Mouse (Mus musculus) spleen, postnatal 14 days (tissue): ENCODE results near the gene Nnmt.

Source experiments
- DNase-seq, 2 experiments: peaks; one replicate each; pipeline ENCODE4 v3.0.0; 2021 to 2022; ENCODE audit warnings: low spot score in 2 of 2

Nnmt gene

DNA sequence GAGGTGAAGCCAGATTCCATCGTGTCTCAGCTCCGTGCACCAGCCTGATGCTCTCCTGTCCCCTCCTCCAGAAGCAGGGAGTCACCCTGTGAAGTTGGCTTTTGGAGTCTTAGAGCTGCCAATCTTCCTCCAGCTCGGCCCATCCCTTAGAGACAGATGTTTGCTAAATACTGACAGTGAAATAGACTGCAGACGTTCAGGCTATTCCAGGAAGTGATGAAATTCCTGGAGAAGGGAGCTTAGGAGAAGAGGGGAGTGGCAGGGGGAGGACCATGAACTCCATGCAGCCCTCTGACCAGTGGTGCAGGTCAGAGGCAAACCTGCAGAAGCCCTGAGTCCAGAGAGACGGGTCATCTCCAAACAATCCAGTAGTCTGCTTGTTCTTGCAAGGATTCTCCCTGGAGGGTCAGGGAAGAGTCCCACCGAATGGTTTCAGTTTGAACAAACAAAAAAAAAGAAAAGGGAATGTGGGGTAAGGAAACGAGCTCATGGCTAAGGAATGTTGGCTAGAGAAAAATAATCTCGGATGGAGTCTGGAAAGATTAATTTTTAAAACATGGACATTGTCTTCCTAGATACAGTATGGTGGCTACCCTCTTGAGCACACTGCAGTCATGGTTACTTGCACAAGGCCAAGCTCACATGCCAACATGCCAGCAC, at the start of gene Nnmt:
Gene Nnmt, minus strand, starts transcription at position 215 of the 660 bp plus-strand sequence.
- no peak for DNase-seq

- DNase-seq, result no peak
These were observed 49.8 kb upstream of the Nnmt start for GRCm38 (mm10) chr9:48654730-48655129.

- DNase-seq, result no peak
These were observed 48.6 kb upstream of the Nnmt start for GRCm38 (mm10) chr9:48653399-48654070.

- no peak for DNase-seq
These were observed 47.1 kb upstream of the Nnmt start for GRCm38 (mm10) chr9:48652026-48652425.

- DNase-seq, result no peak
These were observed 45.9 kb upstream of the Nnmt start for GRCm38 (mm10) chr9:48650846-48651245.

DNA sequence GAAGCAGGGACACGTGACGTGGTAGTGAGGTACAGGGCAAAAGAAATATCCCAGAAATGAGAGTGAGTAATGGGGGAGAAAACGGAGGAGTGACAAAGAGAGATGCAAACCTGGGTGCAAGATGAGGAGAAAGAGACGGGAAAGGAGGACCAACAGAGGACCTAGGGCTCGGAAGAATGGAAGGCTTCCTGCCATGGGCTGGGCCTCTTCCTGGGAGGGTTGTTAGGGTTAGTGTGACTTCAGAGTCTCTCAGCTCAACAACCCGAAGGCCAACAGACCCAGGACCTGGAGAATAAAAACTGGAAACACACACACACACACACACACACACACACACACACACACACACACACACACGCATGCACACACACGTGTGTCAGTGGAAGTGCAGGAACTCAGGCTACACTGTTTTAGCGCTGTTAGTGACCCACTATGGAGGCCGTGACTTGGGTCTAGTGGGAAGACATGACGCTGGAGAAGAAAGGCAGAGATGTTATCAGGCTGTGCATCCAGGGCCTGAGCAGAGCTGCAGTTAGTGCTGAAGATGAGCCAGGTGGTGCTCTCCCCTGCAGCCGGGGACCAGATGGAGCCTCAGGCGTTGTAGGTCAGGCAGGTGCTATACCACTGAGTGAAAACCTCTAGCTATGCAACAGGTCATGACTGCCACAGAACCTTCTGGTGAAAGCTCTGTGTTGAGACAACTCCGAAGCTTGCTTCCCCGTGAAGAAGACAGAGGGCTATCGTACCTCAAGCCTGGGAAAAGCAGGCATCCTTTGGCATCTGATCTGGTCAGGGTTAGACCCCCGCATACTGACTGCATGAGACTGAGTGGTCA, 45.1 kb upstream of the Nnmt start:
- peak in 1 of 2 experiments; percentile 2 for DNase-seq

DNA sequence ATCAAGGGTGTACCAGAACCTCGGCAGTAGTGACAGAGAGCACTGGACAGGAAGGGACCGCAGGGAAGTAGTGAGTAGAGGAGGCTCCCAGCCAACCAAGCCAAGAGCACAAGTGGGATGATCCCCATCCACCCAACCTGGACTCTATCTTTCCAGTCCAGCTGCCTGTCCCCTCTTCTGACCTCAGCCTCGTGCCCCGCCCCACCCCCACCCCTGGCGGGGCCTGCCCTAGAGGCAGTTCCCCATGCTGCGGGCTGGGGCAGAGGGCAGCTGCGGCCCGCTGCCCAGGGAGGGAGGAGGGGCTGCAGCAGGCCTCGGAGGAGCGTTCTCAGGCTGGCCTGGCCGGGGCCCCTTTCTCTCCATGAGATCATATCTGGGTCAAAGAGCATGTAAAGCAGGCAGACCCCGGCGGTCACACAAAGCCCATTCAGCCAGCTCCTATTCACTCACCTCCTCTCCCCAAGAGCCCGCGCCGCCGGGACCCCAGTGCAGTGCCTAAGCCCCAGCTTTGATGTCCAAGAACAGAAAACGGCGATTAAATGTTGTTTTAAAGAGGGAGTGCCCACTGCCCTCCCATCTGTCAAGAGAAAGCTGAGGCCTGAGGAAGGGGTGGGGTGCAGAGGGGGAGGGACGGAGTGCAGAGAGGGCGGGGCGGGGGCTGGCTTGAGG, 44.3 kb upstream of the Nnmt start:
- DNase-seq, result peak in 1 of 2 experiments; percentile 6

DNA sequence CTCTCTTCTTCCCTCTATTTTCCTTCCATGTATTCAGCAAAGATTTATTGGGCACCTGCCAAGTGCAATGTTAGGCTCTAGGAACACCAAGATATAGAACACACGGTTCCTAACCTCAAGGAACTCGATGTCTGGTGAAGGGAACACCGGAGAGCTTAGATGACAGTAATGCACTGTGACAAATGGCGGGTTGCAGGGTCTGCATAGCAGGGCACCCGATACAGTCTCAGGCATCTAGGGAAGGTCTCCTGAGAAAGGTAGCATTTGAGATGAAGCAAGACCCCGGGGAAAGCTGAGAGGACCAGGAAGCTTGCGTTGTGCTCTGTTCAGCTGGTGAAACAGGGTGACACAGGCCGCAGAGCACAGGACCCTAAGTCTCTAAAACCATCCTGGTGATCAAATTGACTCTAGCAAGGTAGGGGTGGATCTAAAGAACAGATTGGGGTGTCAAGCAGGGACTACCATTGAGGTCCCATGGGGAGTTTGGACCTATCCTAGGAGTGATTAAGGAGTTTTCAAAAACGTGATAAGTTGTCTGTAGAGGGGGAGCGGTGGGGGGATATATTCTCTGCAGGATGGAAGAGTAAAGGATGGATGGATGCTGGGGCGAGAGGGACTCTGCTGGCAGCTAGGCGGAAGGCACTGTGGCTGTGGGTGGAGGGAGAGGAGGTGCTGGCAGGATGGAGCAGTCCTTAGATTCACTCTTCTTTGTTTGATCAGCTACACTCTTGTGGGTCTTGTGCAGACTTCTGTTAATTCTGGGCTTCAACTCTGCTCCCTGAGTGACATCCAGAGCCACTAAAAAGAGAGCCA, 43.5 kb upstream of the Nnmt start:
- DNase-seq, result peak in 1 of 2 experiments; percentile 3

DNA sequence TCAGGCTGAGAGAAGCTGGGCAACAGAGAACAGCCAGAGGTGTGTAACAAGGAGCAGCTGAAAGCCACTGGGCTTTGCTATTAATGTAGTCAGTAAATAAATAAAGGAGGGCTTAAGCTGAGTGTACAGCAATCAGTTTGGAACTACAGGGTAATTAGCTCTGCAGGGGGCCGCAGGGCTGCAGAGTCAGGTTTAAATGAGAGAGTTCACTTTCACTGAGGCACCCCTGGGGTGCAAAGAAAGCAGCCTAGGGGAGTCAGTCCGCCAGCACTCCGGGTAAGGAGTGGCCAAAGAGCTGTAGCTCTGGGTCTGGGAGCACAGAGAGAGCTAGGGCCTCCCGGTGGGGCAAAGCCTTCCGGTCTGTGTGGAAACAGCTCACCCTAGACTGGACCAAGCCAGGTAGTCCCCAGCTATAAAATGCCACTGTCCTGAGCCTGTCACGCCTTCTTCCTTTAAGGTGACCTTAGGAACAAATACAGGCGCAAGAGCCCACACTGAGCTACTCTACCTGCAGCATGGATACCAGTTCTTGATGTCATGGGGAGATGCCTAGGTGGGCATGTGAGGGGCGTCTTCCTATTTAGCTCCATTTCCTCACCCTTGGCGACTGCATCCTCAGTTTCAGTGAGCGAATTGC, 42.8 kb upstream of the Nnmt start:
- peak in 1 of 2 experiments; percentile 6 for DNase-seq

DNA sequence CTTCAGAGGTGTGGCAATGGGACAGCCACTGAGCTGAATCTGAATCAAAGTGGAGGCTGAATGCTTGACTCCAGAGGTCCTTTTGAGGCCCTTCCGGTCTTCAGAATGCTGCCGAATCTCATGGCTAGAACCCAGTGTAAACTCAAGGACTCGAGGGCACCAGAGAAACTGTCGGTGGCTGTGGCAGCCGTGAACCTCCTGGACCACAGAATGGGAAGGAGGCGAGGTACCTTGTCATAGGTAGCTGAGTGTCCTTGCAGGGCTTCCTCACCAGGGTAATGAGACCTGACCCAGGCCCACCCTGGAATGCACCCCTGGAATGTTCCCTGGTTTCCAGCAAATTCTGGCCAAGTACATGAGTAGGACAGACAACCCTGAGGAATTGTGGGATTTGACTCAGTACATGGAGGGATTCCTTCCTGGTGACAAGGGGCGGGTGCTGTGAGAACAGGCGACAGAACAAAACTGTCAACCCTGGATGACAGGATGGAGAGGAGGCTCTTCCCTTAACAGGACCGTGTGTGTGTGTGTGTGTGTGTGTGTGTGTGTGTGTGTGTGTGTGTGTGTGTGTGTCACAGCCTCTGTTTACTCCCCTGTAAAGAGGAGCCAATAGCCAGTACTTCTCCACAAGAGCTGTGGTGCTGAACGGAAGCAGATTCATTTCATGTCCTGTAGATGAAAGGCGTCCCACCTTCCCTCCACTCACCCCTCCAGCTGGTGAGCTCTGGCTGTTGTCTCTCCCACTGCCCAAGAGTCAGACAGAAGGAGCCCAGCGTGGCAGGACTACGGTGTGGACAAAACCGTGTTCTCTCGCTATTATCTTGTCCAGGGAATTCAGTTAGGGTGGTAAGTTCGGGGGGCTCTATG, 42.1 kb upstream of the Nnmt start:
- DNase-seq, result peak in 1 of 2 experiments; percentile 5

DNA sequence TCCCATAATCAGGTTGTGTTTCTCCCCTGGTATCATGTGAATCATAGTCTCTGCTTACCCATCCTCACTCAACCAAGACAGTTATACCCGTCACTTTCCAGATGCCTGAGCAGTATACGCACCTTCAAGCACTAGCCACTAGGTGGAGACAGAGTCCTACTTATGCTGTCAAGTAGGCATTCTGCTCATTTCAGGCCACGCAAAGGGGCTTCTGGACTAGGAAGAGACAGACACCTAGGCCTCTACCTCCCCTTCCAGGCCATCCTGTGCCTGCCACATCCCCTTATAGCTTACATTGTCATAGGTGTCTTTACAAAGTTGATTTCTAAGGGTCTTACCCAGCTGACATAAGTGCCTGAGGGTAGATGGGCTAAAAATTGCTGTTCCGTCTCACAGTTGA, 41.3 kb upstream of the Nnmt start:
- DNase-seq, result peak; percentile 7 to 37

DNA sequence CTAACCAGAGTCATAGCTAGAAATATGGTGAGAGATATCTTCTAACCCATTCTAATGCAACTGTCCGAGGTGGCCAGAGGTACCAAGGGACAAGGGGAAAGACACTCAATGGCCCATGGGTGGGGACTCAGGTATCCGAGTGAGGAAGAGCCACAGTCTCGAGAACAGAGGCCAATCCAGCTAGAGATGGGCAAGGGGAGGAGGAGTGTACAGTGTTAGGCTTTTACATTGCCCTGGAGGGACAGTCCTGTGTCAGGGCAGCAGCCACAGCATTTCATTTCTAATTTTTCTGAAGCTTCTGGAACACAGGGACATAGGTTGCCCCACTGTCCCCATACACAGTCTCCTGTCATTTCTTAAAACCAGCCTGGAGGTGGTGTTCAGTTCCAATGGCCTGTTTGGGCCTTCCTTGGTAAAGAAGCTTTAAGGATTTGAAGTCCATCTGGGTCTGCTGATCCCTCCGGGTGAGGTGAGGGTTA, 40.7 kb upstream of the Nnmt start:
- DNase-seq, result peak in 1 of 2 experiments; percentile 2

GRCm38 (mm10) chr9:48644926-48645647, 40.1 kb upstream of the Nnmt start:
- DNase-seq, result no peak

- DNase-seq, result no peak
These were observed 39.4 kb upstream of the Nnmt start for GRCm38 (mm10) chr9:48644376-48644775.

- no peak for DNase-seq
These were observed 36.7 kb upstream of the Nnmt start for GRCm38 (mm10) chr9:48641636-48642035.

- no peak for DNase-seq
These were observed 35.9 kb upstream of the Nnmt start for GRCm38 (mm10) chr9:48640881-48641280.

- DNase-seq, result no peak
These were observed 33.3 kb upstream of the Nnmt start for GRCm38 (mm10) chr9:48638176-48638803.

DNA sequence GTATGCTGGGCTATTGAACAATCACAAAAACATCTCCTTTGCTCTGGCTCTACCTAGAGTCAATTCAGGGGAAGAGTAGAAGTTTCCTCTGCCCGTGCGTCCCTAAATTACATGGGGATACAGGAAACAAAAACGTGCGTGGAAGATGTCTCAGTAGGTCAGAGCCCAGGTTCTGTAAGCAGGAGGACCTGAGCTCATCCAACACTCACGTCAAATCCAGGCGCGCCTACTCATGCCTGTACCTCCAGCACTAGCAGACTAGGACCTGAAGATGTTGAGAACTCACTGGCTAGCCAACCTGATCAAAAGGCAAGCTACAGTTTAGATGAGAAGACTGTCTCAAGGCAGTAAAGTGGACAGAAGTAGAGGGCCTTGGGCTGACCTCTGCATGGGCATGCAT, 32.2 kb upstream of the Nnmt start:
- no peak for DNase-seq
